Mouse (Mus musculus) cerebellum, postnatal 25 days (tissue): Measurements from ENCODE around the gene Ttc36.

Source experiments
- DNase-seq, 2 experiments: peaks; one replicate each; pipeline ENCODE4 v3.0.0; 2021; ENCODE audit warnings: mixed read lengths in 2 of 2

Gene Ttc36

DNA sequence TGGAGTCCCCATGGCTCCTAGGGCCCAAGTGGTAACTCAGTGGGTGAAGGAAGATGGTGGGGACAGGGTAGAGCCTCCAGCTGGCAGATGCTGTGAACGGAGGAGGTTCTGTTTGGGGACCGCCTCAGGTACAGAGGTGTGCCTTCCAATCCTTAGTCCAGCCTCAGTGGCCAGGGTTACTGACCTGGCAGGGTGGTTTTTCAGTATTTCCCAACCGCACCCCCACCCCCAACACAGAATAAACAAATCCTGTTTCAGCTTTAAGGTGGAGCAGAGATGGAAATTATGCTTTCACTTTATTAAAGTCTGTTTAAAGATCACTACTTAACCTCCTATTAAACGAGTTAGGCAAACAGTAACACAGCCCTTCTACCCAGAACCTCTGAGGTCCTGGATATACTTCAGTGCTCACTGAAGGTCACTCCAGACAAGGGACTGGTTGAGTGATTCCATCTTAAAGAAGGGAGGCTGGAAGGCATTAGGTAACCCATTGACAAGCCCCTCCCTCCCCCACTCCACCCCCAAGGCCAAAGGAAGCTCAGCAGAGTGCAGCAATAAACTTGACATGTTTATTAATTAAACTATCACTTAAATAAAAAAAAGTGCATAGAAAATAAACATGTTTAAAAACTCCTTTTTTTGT lies at the start of gene Ttc36:
Gene Ttc36 (minus strand): TSS at position 265 of the 643 bp plus-strand sequence.
- DNase-seq = no peak

DNA sequence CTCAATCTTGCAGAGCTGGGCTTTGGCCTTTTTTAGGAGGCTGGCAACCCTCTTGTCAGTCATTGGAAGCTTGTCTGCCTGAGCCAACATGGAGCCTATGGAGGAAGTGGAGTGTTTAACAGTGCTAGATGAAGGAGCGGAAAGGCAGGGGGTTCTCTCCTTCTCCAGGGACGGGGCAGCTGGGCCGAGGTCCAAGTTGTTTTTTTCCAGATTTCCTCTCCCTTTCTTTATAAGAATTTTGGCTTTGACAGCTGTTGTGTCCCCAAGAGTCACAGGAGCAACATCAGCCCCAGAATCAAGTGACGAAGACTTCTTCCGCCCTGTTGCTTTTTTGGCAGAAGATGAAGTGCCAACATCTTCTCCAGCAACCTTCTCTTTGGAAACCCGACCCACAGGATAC lies 44.6 kb upstream of the Ttc36 start:
- DNase-seq = no peak

DNA sequence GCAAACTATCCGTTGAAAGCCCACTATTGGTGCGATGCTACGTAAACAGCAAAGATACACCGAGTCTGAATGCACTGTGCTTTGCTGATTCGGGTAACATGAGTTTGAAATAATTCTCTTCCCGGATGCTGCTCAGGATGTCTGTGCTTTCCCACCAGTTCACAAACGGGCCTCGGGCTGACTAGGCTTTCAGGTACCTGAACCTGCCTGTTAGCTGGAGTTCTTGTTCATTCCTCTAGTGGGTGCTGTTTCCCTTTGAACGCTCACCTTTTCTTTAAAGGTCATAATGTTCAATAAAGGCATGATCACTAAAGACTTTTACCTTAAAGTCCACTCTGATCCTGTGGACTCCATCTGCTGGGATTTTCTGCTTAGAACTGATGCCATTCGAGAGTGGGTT lies 38.4 kb upstream of the Ttc36 start:
- peak in 1 of 2 experiments; percentile 53 for DNase-seq

DNA sequence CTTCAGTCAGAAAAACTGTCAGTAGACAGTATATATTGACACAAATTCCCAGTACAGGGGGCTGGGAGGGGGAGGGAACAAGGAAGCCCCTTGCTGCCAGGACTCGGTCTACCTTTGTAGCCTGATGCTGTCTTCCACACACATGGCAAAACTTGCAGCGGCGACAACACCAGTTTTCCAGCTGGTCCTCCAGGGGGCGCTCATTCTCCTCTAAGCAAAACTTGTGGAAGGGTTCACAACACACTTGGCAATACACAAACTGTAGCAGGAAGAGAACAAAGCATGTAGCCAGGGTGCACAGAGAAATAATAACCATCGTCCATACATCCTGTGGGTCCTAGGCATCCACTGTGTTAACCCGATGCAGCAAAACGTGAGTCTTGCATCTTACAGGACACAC lies 33.6 kb upstream of the Ttc36 start:
- peak; percentile 80 to 87 for DNase-seq

DNA sequence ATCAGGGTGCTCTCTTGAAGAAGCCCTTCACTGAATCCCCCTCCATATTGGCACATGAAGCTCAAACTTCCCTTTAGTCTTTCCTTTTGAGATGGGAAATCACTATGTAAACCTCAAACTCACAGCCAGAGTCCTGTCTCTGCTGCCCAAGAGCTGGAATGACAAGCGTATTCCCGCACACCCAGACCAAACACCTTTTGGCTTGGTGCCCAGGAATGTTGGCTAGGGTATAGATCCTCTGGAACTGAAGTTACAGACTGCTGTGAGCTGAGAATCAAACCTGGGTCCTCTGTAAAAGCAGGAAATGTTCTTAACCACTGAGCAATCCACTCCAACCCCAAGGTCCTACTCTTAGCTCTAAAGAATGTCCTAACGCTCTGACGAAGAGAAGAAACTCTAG lies 29.5 kb upstream of the Ttc36 start:
- DNase-seq = peak in 1 of 2 experiments; percentile 62

DNA sequence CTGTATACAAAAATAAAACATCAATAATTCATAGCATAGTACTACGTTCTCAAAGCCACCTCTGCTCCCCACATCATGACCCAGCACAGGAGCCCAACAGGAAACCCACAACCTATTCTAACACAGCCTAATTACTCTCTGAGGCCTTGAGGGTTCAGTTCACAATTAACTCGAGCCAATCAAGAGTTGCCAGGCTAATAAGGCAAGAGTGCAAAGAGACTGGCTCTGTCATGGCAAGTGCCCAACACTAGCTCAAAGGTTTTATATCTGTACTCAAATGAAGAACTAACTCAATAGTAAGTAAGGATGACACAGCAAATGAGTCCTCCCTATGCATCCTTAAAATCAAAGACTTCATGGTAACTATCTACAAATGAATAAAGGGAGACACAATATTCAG lies 27.6 kb upstream of the Ttc36 start:
- no peak for DNase-seq

DNA sequence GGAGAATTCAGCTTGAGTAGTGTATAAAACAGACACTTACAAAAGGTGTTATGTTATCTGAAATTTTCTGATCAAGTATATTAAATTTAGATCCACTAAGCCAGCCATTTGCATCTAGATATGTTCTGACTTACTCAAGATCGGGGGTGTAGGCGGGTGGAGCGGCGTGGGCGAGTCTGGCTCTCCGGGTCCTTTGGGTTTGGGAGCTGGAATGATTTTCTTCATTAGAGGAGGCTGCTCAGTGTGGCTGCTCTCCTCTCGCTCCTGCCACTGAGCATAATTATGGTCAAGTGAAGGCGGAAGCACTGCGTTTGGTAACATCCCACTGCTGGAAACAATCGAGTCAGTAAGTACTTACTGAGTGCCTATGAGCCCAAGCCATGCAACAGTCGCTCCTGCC lies 26.1 kb upstream of the Ttc36 start:
- no peak for DNase-seq

DNA sequence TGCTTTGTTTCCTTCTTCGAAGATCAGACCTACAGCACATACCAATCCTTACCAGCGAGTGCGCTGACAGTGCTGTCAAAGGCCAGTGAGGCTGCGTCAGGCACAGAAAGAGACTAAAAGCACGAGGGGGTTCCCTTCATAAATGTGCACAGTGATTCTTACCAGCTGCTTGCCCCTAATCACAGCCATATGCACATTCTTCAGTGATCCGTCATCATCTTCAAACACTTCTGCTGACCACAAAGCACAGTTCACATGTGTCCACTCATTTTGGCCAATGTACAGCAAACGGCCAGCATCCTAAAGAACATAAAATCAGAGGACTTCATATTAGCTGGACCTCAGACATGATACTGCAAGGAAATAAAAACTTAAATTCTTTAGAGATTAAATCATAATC lies 23.8 kb upstream of the Ttc36 start:
- DNase-seq = no peak

DNA sequence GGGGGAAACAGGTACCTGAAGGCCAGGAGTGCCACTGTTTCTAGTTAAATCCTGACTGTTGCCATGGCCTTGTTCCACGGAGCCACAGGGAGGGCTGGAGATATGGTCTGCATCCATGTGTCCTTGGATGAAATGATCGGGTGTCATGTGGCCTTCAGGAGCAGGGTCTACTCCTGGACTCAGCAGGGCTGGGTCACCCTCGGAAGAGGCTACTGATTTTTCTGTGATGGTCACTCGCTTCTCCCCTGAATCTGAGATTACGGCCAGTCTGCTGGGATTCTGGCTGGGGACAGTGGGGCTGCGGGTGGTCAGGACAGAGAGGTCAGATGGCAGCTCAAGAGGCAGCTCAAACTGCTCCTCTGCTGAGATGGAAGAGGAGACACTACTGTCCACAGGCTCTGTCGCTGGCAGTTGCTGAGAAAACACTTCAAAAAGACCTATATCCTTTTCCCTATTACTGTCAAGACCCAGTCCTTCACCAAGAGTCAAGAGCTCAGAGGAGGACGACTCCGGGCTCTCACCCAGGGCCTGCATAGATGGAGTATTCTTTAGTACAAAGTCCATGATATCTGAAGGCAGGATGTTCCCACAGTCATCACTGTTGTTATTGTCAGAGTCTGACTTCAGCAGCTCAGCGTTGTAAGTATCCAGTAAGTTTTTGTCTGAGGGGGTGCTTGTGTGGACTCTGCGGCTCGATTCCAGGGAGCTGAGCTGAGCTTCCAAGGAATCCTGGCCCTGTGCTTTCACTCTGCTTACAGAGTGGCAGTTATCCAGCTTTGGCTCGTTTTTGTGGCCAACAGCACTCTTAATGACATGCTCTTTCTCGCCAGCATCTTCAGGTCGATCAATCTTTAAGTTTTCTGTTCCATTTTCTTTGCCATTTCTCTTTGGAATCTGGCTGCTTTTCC lies 17.3 kb upstream of the Ttc36 start:
- no peak for DNase-seq

DNA sequence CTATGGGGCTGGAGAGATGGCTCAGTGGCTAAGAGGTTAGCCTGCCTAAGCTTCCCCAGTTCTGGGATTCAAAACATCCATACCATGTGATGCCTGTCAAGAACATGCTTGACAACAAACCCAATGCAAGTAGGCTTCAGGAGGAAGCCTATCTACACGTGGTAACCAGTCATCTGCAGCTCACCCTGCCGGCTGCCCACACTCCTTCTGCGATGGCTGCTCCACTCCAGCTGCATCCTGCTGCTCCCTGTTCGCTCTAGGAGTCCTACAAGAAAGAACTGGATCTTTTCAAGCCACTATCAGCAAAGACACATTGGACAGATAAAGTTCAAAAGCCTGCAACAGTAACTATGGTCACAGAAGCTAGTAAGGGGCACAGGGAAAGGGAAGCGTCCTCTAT lies 14.7 kb upstream of the Ttc36 start:
- no peak for DNase-seq

DNA sequence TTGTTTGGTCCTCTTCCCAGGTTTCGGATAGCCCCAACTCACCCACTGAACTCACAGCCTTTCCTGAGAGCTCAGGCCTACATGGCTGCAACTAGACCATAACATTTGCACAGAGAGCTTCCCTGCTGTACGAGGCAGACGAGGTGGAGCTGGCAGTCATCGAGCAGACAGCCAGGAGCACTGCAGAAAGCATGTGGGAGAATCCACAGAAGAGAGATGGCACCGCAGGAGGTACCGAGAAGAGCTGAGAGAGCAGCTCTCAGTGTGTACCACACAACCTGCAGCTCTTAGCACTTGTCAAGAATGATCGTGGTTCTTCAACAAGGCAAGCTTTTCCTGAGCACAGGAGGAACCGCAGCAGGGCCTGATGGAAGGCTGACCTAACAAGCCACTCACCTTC lies 11.3 kb upstream of the Ttc36 start:
- DNase-seq = no peak

DNA sequence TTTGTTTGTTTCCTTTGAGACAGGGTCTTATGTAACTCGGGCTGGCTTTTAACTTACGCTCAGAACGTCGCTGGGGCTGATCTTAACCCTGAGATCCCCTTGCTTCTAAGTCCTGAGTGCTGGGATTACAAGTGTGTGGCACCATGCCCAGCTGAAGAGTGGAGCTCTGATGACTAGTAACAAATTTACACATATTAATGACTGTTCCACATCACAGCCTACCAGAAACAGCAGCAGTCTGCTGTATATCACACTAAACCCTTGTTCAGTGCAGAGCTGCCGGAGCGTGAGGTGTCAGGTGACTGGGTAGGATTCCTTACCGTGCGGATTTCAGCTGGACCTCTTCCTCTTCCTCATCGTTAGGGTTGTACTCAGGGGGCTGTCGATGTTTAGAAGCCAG lies 7.4 kb upstream of the Ttc36 start:
- no peak for DNase-seq

DNA sequence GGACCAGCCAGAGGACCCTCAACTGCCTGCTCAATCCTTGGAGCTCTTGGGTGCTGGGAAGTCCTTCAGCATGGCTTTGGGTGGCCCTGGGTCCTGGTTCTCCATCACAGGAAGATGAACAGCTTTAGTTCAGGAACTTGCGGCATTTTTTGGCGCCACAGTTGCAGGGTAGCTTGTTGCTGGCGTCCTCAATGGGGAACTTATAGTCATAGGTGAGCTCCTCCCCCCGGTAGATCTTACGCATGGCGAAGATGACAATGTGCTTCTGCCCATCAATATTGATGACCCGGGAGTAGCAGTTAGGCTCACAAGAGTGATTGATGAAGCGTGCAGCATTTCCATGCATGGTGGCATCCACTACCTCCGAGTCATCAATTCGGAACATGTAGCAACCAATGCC lies 4.9 kb upstream of the Ttc36 start:
- no peak for DNase-seq

DNA sequence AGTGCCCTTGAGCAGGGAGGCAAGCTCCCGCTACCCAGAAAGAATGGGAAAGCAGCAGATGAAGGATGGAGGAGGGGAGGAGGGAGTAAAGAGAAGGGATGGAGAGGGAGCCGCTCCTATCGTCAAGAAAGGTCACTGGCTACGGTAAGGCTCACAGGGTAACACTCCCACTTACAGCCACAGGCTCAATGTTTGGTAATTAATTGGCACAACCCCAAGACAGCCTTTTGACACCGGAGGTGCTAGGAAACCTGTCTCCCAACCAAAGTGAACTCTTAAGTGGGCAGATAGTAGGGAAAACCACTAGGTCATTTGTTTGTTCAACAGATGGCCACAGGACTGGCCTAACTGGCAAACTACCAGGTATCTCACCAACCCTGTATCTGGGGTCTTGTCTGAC lies 4.3 kb upstream of the Ttc36 start:
- DNase-seq = no peak

DNA sequence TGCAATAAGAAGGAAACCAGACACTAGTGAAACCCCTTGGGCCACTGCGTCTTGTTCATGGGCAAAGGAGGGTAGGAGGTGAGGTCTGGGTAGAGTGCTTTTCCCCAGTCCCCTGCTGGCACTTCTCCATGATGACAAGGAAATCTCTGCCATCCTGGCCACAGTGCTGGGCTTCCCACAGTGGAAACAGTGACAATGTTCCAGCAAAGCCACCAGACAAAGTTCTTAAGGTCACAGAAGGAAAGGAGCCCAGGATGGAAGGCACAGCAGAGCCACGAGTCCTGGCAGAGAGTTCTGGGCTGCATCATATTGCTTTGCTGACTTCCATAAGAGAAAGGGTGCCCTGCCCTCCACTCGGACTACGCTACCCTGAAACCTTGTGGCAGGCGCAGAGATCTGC lies 2.7 kb upstream of the Ttc36 start:
- DNase-seq = no peak

DNA sequence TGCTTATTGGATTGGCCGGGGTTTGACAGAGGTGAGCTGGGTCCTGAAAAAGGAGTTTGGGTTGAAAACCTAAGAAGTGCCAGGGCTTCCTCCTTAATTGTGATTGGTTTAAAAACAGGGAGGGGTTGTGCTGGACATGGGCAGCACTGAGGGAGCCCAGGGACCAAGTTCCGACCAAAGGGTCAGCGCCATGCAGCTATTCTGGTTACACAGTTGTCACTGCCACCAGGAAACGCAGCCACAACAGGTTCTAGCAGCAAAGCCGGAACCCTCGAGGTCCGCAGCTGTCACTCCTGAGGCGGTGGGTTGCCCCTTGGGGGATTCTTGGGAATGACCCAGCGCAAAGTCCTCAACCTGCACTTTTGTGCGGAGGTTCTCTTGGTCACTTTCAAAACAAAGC lies 1.8 kb upstream of the Ttc36 start:
- DNase-seq = no peak

DNA sequence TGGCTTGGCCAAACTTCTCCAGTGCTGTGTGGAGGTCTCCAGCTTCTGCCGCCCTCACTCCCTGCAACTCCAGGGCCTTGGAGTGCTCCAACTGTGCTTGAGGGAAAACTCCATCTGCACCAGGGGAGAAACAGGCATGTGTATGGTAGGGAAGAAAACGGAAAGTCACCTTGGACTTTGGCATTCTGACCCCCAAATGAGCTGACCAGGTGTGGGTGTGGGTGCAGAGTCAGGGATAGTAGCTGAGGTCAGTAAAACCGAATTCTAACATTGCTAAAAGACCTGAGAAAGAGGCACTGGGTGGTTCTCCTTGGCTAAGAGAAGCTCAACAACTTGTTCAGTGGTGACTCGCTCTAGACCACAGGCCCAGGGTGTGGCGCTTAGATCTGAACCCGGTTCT lies 1.2 kb downstream of the Ttc36 start:
- DNase-seq = no peak

DNA sequence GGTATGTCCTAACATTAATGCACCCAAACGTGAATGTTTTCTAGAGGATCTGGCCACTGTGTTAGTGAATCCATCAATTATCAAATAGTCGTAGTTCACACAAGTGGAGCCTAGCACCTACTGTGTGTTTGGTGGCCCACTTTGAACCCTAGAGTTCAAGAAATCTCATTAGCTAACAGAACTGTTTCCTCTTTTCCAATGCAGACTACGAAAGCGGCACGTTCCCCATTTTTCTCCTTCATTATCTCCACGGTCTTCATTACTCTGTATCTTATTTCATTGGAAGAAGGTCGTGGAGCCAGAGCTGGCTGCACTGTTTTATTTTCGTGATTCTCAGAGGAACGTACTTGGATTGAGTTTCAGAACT lies 2.9 kb downstream of the Ttc36 start:
- no peak for DNase-seq

DNA sequence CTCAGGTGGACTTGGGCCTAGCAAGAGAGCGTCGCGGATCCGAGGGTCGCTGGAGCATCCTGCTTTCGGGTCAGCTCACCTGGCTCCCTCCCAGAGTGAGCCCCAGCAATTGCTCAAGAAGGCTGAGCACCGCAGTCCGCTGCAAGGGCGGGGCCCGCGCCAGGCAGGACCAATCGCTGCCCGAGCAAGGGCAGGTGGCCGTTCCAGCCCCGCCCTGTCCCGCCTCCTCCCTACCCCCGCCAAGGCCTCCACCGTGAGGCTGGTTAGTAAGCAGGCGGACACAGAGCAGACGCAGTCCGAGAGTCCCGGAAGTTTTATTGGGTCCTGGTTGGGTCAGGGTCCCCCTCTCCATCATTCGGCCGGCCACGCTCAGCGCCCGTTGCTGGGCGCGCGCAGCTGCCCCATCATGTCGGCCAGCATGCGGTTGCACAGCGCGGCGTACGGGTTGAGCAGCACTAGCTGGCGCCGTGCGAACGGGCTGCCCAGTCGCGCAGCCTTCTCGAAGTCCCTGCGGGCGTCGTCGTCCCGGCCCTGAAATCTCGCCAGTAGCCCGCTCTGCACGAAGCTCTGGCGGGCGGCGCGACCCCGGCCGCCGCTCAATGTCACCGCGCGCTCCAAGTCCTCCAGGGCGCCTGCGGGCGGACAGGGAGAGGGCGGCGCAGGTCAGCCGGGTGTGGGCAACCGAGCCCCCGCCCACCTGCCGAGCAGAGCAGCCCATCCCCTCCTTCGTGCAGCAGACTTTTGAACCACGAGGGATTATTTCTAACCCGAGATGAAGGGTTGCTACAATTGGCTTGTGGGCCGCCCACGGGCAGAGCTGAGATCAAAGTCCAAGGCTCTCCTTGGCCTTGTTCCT lies 3.5 kb downstream of the Ttc36 start, which contains the start of gene Tmem25:
Gene Tmem25 (minus strand): TSS at position 206 of the 856 bp plus-strand sequence.
- peak; percentile 95 to 97 for DNase-seq

DNA sequence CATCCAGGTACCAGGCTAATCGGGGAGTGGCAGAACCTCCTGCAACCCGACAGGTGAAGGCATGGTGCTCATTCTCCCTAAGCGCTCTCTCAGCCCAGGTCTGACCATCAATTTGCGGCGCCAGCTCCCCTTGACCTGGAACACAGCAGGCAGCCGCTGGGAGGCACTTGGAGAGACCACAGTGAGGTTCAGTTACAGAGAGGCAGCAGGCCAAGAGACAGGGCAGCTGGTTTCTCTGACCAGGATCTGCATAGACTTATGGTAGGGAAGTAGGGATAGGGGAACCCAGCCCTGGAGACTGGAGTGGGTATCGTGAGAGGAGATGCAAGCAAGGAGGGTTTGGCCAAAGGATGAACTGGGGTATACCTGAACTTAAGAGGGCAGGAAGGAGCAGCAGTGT lies 4.6 kb downstream of the Ttc36 start:
- DNase-seq = peak; percentile 52 to 53

DNA sequence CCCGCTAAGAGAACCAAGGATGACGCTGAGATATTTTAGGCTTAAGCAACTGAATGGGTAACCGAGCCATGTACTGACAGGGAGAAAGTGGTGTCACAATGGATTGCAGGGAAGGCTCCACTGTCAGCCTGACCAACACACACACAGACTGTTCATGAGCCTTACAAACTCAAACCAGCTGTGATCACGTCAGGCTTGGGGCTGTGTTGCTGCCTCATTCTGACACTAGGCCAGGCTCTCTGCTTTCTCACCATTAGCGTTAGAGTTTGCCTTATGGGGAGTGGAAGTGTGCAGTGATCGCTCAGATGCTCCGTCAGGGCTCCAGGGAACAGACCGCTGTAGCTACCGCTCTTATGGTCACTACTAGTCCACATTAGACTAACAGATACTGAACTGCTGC lies 10.0 kb downstream of the Ttc36 start:
- no peak for DNase-seq

DNA sequence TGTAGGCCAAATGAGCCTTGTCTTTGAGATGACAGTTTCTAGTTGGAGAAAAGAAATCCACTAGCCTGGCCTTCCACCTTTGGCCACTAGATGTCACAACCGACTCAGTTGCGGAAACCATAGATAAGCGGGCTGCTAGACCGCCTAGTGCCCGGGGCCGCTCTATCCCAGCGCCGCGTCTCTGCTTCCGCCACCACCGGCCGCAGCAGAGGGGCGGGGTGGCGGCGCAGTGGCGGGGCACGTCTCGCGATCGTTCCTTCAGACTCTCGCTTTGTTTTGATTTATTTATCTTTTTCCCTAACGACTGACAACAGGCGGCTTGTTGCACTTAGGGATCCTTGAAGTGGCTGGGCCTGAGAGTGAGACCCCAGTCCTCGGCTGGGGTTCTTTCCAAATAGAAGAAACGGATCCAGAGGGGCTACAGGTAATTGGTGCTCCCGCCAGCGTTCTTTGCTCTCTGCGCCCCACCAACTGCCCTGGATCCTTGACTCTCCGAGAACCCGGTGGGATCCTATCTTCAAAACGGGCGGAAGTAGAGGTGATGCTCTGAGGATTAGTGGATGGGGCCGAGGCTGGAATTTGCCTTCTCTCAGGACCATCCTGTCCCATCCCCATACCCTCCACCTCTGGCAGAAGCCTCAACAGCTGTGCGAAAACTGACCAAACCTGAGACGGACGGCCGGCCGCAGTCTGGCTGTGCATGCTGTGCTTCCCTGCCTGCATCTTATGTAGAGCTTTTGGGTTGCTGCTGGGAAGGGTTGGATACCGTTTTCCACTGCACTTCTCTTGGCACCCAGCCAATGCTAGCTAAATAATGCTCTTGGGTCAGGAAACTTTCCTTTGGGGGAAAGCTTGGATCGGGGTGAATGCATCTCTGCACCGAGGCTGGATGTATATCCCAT lies 29.9 kb downstream of the Ttc36 start:
- peak; percentile 93 to 96 for DNase-seq
